Mouse (Mus musculus) urinary bladder, adult 18-20 months (tissue): ENCODE data around the gene Ppfibp2.

Experiments
- DNase-seq, 2 experiments: peaks; one replicate each; pipeline ENCODE4 v3.0.0; 2022; ENCODE audit warnings: low spot score in 2 of 2, mixed read lengths in 2 of 2

The Ppfibp2 gene

DNA sequence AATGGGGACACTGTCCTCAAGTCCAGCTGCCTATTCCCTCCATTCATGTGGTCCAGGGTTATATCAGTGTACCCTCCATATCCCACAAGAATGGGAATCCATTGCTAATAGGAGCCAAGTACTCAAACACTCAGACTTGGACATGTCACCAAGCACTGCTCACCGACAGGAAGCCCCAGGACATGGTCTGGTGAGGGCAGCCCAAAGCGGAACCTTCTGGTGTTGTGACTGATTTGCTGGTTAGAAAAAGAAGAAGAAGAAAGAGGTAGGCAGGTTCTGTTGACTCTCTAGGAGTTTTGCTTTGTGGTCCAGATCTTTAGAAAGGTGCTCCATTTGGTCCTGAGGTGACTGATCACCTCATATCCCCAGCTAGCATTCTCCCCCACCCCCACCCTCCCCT is 161.7 kb downstream of the Ppfibp2 start:
- DNase-seq: no peak

- DNase-seq: no peak
These were observed 162.5 kb downstream of the Ppfibp2 start, which contains the start of gene Cyb5r2 for GRCm38 (mm10) chr7:107757308-107758151. Gene Cyb5r2 (minus strand): TSS chr7:107758032.

DNA sequence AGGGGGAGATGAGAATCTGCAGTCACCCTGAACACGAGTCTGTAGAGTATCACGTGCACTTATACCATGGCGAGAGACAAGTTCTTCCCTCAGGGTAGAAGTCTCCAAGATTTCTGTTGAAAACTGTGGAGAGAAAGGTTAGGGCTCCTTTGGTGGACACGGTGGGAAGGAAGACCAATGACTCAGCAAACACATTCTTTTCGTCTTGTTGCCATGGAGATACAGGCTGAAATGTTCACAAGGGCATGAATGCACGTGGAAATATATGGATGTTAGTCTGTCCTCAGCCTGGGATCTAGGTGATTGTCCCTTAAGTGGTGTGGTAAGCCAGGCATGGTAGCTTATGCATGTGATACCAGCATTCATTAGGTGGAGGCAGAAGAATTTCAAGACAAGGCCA is 175.8 kb downstream of the Ppfibp2 start:
- DNase-seq: no peak

GRCm38 (mm10) chr7:107778216-107778615 is 183.2 kb downstream of the Ppfibp2 start:
- DNase-seq: no peak

DNA sequence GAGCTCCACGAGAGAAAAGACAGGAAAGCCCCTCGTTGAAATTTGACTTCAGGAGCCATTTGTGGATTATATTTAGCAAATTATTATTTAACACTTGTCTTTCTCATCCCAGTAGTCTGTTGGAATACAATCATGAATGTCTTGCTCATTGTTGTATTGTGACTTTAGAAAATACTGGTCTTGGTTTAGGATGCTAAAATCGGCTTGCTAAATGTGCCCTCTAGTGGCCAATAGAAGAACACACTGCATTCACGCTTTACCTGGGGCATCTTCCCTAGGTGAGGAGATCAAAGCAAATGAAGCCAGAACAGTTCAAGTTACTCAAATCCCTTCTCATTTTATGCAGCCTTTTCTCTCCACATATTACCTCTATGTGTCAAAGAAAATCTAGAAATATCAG is 184.6 kb downstream of the Ppfibp2 start:
- no peak for DNase-seq

- DNase-seq: no peak
These were observed 193.1 kb downstream of the Ppfibp2 start for GRCm38 (mm10) chr7:107787977-107788620.

DNA sequence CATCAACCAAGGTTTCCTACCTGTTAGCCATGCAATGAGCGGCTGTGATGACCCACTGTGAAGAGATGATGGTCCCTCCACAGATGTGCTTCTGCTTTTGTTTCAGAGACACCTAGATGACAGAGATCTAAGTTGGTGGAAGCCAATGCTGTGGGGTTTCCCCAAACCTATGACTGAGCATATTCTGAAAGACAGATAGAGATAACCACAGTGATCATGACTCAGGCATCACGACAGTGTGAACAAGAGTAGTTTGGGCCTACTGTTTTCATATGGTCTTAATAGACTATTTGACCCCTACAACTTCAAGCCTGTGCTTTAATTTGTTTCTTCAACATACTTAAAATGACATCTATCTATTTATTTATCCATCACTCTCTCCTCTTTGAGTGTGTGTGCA is 201.5 kb downstream of the Ppfibp2 start:
- DNase-seq: no peak
